Mouse (Mus musculus): ENCODE data around the gene Dpy19l3. TPM values are rescaled to one million over a fixed set of nuclear protein-coding genes. Genes with fewer than 3 reads are reported as not detected.

The Dpy19l3 gene
- polyA plus RNA-seq, 1 experiment from 2014 or later = 22.9 TPM

- 92% methylated on average over 12 of the region's 12 CpGs for WGBS
- H3K36me3 ChIP-seq (ENCODE audit: control insufficient read depth, insufficient read depth, low read length) = peaks cover 2% of the 10 kb centered on the region; the same call in 1 of the 2 replicates
- H3K9ac ChIP-seq (ENCODE audit: low read depth, low read length) = no peak overlapping the region
- DNase-seq (ENCODE audit: low spot score) (no peak), ATAC-seq (replicated peaks; ENCODE audit: low FRiP score) (no peak)
- H3K9me3 ChIP-seq (ENCODE audit: control insufficient read depth, low read length) = no peaks in the 10 kb centered on the region
- no peak overlapping the region for H3K27ac ChIP-seq (ENCODE audit: low read depth, low read length)
- no peaks in the 10 kb centered on the region for H3K27me3 ChIP-seq (replicated peaks; ENCODE audit: control insufficient read depth, insufficient read depth, low read length)
- H3K4me2 ChIP-seq = no peak overlapping the region
- no peak overlapping the region for H3K4me3 ChIP-seq (ENCODE audit: low read depth, low read length)
- H3K4me1 ChIP-seq (replicated peaks; ENCODE audit: control insufficient read depth, insufficient read depth, low read length) = no peaks in the 10 kb centered on the region
Observed at GRCm38 (mm10) chr7:35728376-35728775, 25.9 kb downstream of the Dpy19l3 start.

- H3K36me3 ChIP-seq (ENCODE audit: control insufficient read depth, insufficient read depth, low read length) = peaks cover 12% of the 10 kb centered on the region; the same call in 1 of the 2 replicates
- DNase-seq (ENCODE audit: low spot score) (no peak), ATAC-seq (replicated peaks; ENCODE audit: low FRiP score) (no peak)
- 91% methylated on average over 2 of the region's 2 CpGs for WGBS
- H3K4me3 ChIP-seq (ENCODE audit: low read depth, low read length) = no peak overlapping the region
- H3K4me2 ChIP-seq = no peak overlapping the region
- no peaks in the 10 kb centered on the region for H3K27me3 ChIP-seq (replicated peaks; ENCODE audit: control insufficient read depth, insufficient read depth, low read length)
- H3K9ac ChIP-seq (ENCODE audit: low read depth, low read length) = no peak overlapping the region
- H3K4me1 ChIP-seq (replicated peaks; ENCODE audit: control insufficient read depth, insufficient read depth, low read length) = no peaks in the 10 kb centered on the region
- H3K9me3 ChIP-seq (ENCODE audit: control insufficient read depth, low read length) = no peaks in the 10 kb centered on the region
- H3K27ac ChIP-seq (ENCODE audit: low read depth, low read length) = no peak overlapping the region
Observed at GRCm38 (mm10) chr7:35723035-35723434, 31.2 kb downstream of the Dpy19l3 start.

- no peaks in the 10 kb centered on the region for H3K4me1 ChIP-seq (replicated peaks; ENCODE audit: control insufficient read depth, insufficient read depth, low read length)
- 85% methylated on average over 8 of the region's 8 CpGs for WGBS
- no peaks in the 10 kb centered on the region for H3K27me3 ChIP-seq (replicated peaks; ENCODE audit: control insufficient read depth, insufficient read depth, low read length)
- no peak for ATAC-seq (replicated peaks; ENCODE audit: low FRiP score)
- no peak overlapping the region for H3K4me3 ChIP-seq (ENCODE audit: low read depth, low read length)
- H3K9ac ChIP-seq (ENCODE audit: low read depth, low read length) = no peak overlapping the region
- no peak overlapping the region for H3K4me2 ChIP-seq
- H3K36me3 ChIP-seq (ENCODE audit: control insufficient read depth, insufficient read depth, low read length) = peaks cover 12% of the 10 kb centered on the region; the same call in 1 of the 2 replicates
- DNase-seq (ENCODE audit: low spot score) = no peak
- no peak overlapping the region for H3K27ac ChIP-seq (ENCODE audit: low read depth, low read length)
- no peaks in the 10 kb centered on the region for H3K9me3 ChIP-seq (ENCODE audit: control insufficient read depth, low read length)
Observed at GRCm38 (mm10) chr7:35718421-35719178, 35.7 kb downstream of the Dpy19l3 start.

DNA sequence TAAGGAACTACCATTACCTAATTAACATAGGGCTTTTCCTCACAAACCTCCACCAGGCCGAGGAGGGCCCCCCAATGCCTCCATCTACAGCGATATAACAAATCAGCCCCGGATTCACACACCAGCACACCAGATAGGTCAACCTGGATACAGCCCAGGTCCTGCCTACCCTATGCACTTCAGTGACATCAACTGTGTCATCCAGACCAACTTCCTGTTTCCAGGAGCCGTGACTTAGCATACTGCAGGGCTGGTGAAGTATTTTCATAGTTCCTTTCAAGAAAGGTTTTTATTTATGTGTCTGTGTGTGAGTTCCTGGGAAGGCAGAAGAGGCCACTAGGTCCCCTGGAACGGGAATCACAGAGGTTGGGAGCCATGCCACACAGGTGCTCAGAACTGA, 43.9 kb downstream of the Dpy19l3 start:
- Histone ChIP-seq H3K4me2 (no peak overlapping the region), H3K9ac (ENCODE audit: low read depth, low read length) (no peak overlapping the region), H3K4me1 (replicated peaks; ENCODE audit: control insufficient read depth, insufficient read depth, low read length) (no peaks in the 10 kb centered on the region), H3K27me3 (replicated peaks; ENCODE audit: control insufficient read depth, insufficient read depth, low read length) (no peaks in the 10 kb centered on the region), H3K9me3 (ENCODE audit: control insufficient read depth, low read length) (no peaks in the 10 kb centered on the region), H3K36me3 (ENCODE audit: control insufficient read depth, insufficient read depth, low read length) (peaks cover 6% of the 10 kb centered on the region; the same call in 1 of the 2 replicates), H3K4me3 (ENCODE audit: low read depth, low read length) (no peak overlapping the region), H3K27ac (ENCODE audit: low read depth, low read length) (no peak overlapping the region)
- ATAC-seq (replicated peaks; ENCODE audit: low FRiP score) = no peak
- WGBS = 79% methylated on average over 5 of the region's 5 CpGs
- DNase-seq (ENCODE audit: low spot score) = no peak

- Histone ChIP-seq H3K27ac (ENCODE audit: low read depth, low read length) (no peak overlapping the region), H3K4me2 (no peak overlapping the region), H3K4me1 (replicated peaks; ENCODE audit: control insufficient read depth, insufficient read depth, low read length) (no peaks in the 10 kb centered on the region), H3K4me3 (ENCODE audit: low read depth, low read length) (no peak overlapping the region), H3K9ac (ENCODE audit: low read depth, low read length) (no peak overlapping the region), H3K9me3 (ENCODE audit: control insufficient read depth, low read length) (no peaks in the 10 kb centered on the region), H3K36me3 (ENCODE audit: control insufficient read depth, insufficient read depth, low read length) (peaks cover 6% of the 10 kb centered on the region; the same call in 1 of the 2 replicates), H3K27me3 (replicated peaks; ENCODE audit: control insufficient read depth, insufficient read depth, low read length) (no peaks in the 10 kb centered on the region)
- WGBS = 83% methylated on average over 16 of the region's 16 CpGs
- ATAC-seq (replicated peaks; ENCODE audit: low FRiP score) (no peak), DNase-seq (ENCODE audit: low spot score) (no peak)
Observed at GRCm38 (mm10) chr7:35708101-35708500, 46.2 kb downstream of the Dpy19l3 start.

DNA sequence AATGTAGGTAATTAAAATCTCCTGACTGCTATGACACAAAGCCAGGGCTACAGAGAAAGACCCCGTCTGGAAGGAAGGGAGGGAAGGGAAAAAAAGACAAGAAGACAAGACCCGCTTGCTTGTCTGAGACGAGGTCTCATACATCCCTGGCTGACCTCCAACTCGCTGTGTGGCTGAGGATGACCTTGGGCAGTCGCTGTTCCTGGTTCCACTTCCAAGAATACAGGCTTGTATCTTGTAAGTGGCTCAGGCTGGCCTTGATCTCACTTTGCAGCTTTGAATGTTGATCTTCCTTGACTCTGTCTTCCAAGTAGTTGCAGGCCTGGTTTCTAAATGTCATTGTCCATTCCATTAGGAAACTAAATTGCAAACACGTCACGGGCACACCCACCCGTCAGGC, 55.2 kb downstream of the Dpy19l3 start:
- Histone ChIP-seq H3K27ac (ENCODE audit: low read depth, low read length) (no peak overlapping the region), H3K9ac (ENCODE audit: low read depth, low read length) (no peak overlapping the region), H3K36me3 (ENCODE audit: control insufficient read depth, insufficient read depth, low read length) (peaks cover 3% of the 10 kb centered on the region; the same call in 1 of the 2 replicates), H3K4me3 (ENCODE audit: low read depth, low read length) (no peak overlapping the region), H3K4me1 (replicated peaks; ENCODE audit: control insufficient read depth, insufficient read depth, low read length) (no peaks in the 10 kb centered on the region), H3K4me2 (no peak overlapping the region), H3K27me3 (replicated peaks; ENCODE audit: control insufficient read depth, insufficient read depth, low read length) (no peaks in the 10 kb centered on the region), H3K9me3 (ENCODE audit: control insufficient read depth, low read length) (no peaks in the 10 kb centered on the region)
- no peak for DNase-seq (ENCODE audit: low spot score)
- no peak for ATAC-seq (replicated peaks; ENCODE audit: low FRiP score)
- WGBS = 89% methylated on average over 8 of the region's 8 CpGs

DNA sequence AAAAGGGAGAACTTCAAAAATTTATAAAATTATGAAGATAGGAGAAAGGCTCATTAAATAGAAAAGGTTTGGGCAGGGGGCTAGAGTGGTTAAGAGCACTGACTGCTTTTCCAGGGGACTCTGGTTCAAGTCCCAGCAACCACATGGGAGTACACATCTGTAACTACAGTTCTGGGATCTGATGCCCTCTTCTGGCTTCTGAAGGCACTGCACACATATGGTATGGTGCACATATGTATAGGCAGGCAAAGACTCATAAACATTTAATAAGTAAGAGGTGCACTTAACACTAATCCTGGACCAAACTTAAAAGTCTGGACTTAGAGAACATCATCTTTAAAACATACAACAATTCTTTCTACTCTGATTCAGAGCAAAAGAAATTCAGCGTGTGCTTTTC, 56.2 kb downstream of the Dpy19l3 start:
- H3K36me3 ChIP-seq (ENCODE audit: control insufficient read depth, insufficient read depth, low read length) = peaks cover 3% of the 10 kb centered on the region; the same call in 1 of the 2 replicates

DNA sequence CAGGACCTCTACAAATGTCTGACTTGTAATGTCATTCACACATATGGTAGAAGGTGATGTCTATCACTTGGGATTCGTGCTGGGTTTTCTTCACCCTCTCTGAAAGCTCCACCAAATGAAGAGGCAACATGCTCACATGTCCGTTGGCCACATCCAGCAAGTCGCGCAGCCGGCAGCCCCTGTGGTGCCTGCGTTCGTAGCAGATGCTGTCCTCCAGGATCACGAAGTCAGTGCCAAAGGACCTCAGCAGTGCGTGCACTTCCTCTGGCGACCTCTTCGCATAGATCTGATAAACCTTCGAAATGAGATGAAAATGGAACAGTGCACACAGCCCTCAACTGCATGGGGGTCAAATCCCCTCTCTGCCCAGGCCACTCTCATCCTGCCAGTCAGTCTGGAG, 61.6 kb downstream of the Dpy19l3 start:
- H3K4me2 ChIP-seq = no peak overlapping the region

More for the DNA sequence above, 56.2 kb downstream of the Dpy19l3 start:
- Histone ChIP-seq H3K27me3 (replicated peaks; ENCODE audit: control insufficient read depth, insufficient read depth, low read length) (no peaks in the 10 kb centered on the region), H3K27ac (ENCODE audit: low read depth, low read length) (no peak overlapping the region), H3K4me3 (ENCODE audit: low read depth, low read length) (no peak overlapping the region), H3K9ac (ENCODE audit: low read depth, low read length) (no peak overlapping the region), H3K9me3 (ENCODE audit: control insufficient read depth, low read length) (no peaks in the 10 kb centered on the region), H3K4me1 (replicated peaks; ENCODE audit: control insufficient read depth, insufficient read depth, low read length) (no peaks in the 10 kb centered on the region), H3K4me2 (no peak overlapping the region)
- no peak for DNase-seq (ENCODE audit: low spot score)
- no peak for ATAC-seq (replicated peaks; ENCODE audit: low FRiP score)
- 91% methylated on average over 1 of the region's 1 CpGs for WGBS

DNA sequence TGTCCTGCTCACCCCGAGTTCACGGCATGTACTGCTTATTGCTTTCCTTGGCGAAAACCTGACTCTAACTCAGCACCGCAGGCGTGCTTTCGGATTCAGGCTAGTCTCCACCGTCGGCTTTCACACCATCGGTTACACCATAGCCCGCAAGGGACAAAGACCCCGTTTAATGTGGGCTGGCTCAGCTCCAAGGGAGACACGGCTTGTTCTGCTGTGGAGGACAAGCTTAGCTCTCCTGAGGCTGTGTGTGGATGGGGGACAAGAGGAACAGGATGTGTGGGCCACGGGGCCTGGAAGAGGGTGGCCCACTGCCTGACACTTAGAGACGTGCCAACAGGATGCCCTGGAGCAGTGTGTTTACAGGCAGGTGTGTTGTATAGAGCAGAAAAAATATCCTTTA, 62.1 kb downstream of the Dpy19l3 start:
- Histone ChIP-seq H3K27me3 (replicated peaks; ENCODE audit: control insufficient read depth, insufficient read depth, low read length) (no peaks in the 10 kb centered on the region), H3K9me3 (ENCODE audit: control insufficient read depth, low read length) (no peaks in the 10 kb centered on the region), H3K4me2 (no peak overlapping the region), H3K9ac (ENCODE audit: low read depth, low read length) (no peak overlapping the region), H3K4me3 (ENCODE audit: low read depth, low read length) (no peak overlapping the region), H3K27ac (ENCODE audit: low read depth, low read length) (no peak overlapping the region), H3K36me3 (ENCODE audit: control insufficient read depth, insufficient read depth, low read length) (no peaks in the 10 kb centered on the region), H3K4me1 (replicated peaks; ENCODE audit: control insufficient read depth, insufficient read depth, low read length) (peaks cover 2% of the 10 kb centered on the region; the same call in 1 of the 2 replicates)
- DNase-seq (ENCODE audit: low spot score) (no peak), ATAC-seq (replicated peaks; ENCODE audit: low FRiP score) (no peak)
- WGBS = 90% methylated on average over 14 of the region's 14 CpGs

More for the DNA sequence above, 61.6 kb downstream of the Dpy19l3 start:
- DNase-seq (ENCODE audit: low spot score) (no peak), ATAC-seq (replicated peaks; ENCODE audit: low FRiP score) (no peak)
- Histone ChIP-seq H3K4me3 (ENCODE audit: low read depth, low read length) (no peak overlapping the region), H3K9me3 (ENCODE audit: control insufficient read depth, low read length) (no peaks in the 10 kb centered on the region), H3K9ac (ENCODE audit: low read depth, low read length) (no peak overlapping the region), H3K36me3 (ENCODE audit: control insufficient read depth, insufficient read depth, low read length) (no peaks in the 10 kb centered on the region), H3K4me1 (replicated peaks; ENCODE audit: control insufficient read depth, insufficient read depth, low read length) (no peaks in the 10 kb centered on the region; the same call in 1 of the 2 replicates), H3K27me3 (replicated peaks; ENCODE audit: control insufficient read depth, insufficient read depth, low read length) (no peaks in the 10 kb centered on the region), H3K27ac (ENCODE audit: low read depth, low read length) (no peak overlapping the region)
- 92% methylated on average over 12 of the region's 12 CpGs for WGBS

Data from liver, embryonic 11.5 days (tissue).